Mouse (Mus musculus): ENCODE measurements around the gene Irak3. TPM values are rescaled to one million over a fixed set of nuclear protein-coding genes. Genes with fewer than 3 reads are reported as not detected.

Irak3 gene
- polyA plus RNA-seq, 1 experiment, result 10.3 TPM

GRCm38 (mm10) chr10:120239476-120239875, 37.5 kb upstream of the Irak3 start:
- no peaks in the 10 kb centered on the region for H3K27me3 ChIP-seq (ENCODE audit: control insufficient read depth, insufficient read depth, low read length, poor library complexity, severe bottlenecking)
- H3K27ac ChIP-seq (ENCODE audit: insufficient read depth, low read length), result no peak overlapping the region
- H3K4me3 ChIP-seq (ENCODE audit: low read depth, low read length), result no peak overlapping the region; the same call in 1 of the 2 replicates
- H3K4me1 ChIP-seq (ENCODE audit: control insufficient read depth, insufficient read depth, low read length), result no peaks in the 10 kb centered on the region
- H3K9ac ChIP-seq (ENCODE audit: low read depth, poor library complexity, severe bottlenecking), result no peak overlapping the region
- H3K36me3 ChIP-seq (ENCODE audit: control insufficient read depth, insufficient read depth, low read length, poor library complexity, severe bottlenecking), result no peaks in the 10 kb centered on the region
- TF ChIP-seq EP300 (IDR thresholded peaks at IDR 0.05; ENCODE audit: insufficient read depth, low read depth, low read length), result no peak
- TF ChIP-seq POLR2A (IDR thresholded peaks at IDR 0.05; ENCODE audit: insufficient read depth, low read length), result no peak
- no peak for TF ChIP-seq CTCF (IDR thresholded peaks at IDR 0.05; ENCODE audit: low read depth, low read length)
- H3K9me3 ChIP-seq (replicated peaks; ENCODE audit: control insufficient read depth, insufficient read depth, low read length, poor library complexity, severe bottlenecking), result no peaks in the 10 kb centered on the region

GRCm38 (mm10) chr10:120238241-120238640, 36.3 kb upstream of the Irak3 start:
- H3K36me3 ChIP-seq (ENCODE audit: control insufficient read depth, insufficient read depth, low read length, poor library complexity, severe bottlenecking), result no peaks in the 10 kb centered on the region
- H3K4me3 ChIP-seq (ENCODE audit: low read depth, low read length), result no peak overlapping the region
- no peaks in the 10 kb centered on the region for H3K4me1 ChIP-seq (ENCODE audit: control insufficient read depth, insufficient read depth, low read length)
- H3K27me3 ChIP-seq (ENCODE audit: control insufficient read depth, insufficient read depth, low read length, poor library complexity, severe bottlenecking), result no peaks in the 10 kb centered on the region
- H3K9me3 ChIP-seq (replicated peaks; ENCODE audit: control insufficient read depth, insufficient read depth, low read length, poor library complexity, severe bottlenecking), result no peaks in the 10 kb centered on the region
- no peak overlapping the region for H3K27ac ChIP-seq (ENCODE audit: insufficient read depth, low read length)
- H3K9ac ChIP-seq (ENCODE audit: low read depth, poor library complexity, severe bottlenecking), result no peak overlapping the region
- TF ChIP-seq EP300 (IDR thresholded peaks at IDR 0.05; ENCODE audit: insufficient read depth, low read depth, low read length), result no peak
- TF ChIP-seq CTCF (IDR thresholded peaks at IDR 0.05; ENCODE audit: low read depth, low read length), result no peak
- no peak for TF ChIP-seq POLR2A (IDR thresholded peaks at IDR 0.05; ENCODE audit: insufficient read depth, low read length)

GRCm38 (mm10) chr10:120236855-120237254, 34.9 kb upstream of the Irak3 start:
- H3K4me1 ChIP-seq (ENCODE audit: control insufficient read depth, insufficient read depth, low read length), result no peaks in the 10 kb centered on the region
- TF ChIP-seq EP300 (IDR thresholded peaks at IDR 0.05; ENCODE audit: insufficient read depth, low read depth, low read length) (no peak), POLR2A (IDR thresholded peaks at IDR 0.05; ENCODE audit: insufficient read depth, low read length) (no peak), CTCF (IDR thresholded peaks at IDR 0.05; ENCODE audit: low read depth, low read length) (no peak)
- H3K9ac ChIP-seq (ENCODE audit: low read depth, poor library complexity, severe bottlenecking), result no peak overlapping the region
- no peak overlapping the region for H3K4me3 ChIP-seq (ENCODE audit: low read depth, low read length)
- H3K9me3 ChIP-seq (replicated peaks; ENCODE audit: control insufficient read depth, insufficient read depth, low read length, poor library complexity, severe bottlenecking), result no peaks in the 10 kb centered on the region
- H3K27ac ChIP-seq (ENCODE audit: insufficient read depth, low read length), result no peak overlapping the region
- H3K27me3 ChIP-seq (ENCODE audit: control insufficient read depth, insufficient read depth, low read length, poor library complexity, severe bottlenecking), result no peaks in the 10 kb centered on the region
- H3K36me3 ChIP-seq (ENCODE audit: control insufficient read depth, insufficient read depth, low read length, poor library complexity, severe bottlenecking), result peaks cover 11% of the 10 kb centered on the region; the same call in 1 of the 2 replicates

- no peaks in the 10 kb centered on the region for H3K9me3 ChIP-seq (replicated peaks; ENCODE audit: control insufficient read depth, insufficient read depth, low read length, poor library complexity, severe bottlenecking)
- peaks cover 30% of the 10 kb centered on the region for H3K36me3 ChIP-seq (ENCODE audit: control insufficient read depth, insufficient read depth, low read length, poor library complexity, severe bottlenecking)
- TF ChIP-seq CTCF (IDR thresholded peaks at IDR 0.05; ENCODE audit: low read depth, low read length) (peak; percentile 8), POLR2A (IDR thresholded peaks at IDR 0.05; ENCODE audit: insufficient read depth, low read length) (no peak), EP300 (IDR thresholded peaks at IDR 0.05; ENCODE audit: insufficient read depth, low read depth, low read length) (no peak)
- H3K9ac ChIP-seq (ENCODE audit: low read depth, poor library complexity, severe bottlenecking), result peak overlapping the region; percentile 15; the same call in 1 of the 2 replicates
- peak overlapping the region; percentile 23 for H3K27ac ChIP-seq (ENCODE audit: insufficient read depth, low read length)
- H3K27me3 ChIP-seq (ENCODE audit: control insufficient read depth, insufficient read depth, low read length, poor library complexity, severe bottlenecking), result no peaks in the 10 kb centered on the region
- peak overlapping the region; percentile 4; the same call in 1 of the 2 replicates for H3K4me3 ChIP-seq (ENCODE audit: low read depth, low read length)
- no peaks in the 10 kb centered on the region for H3K4me1 ChIP-seq (ENCODE audit: control insufficient read depth, insufficient read depth, low read length)
These were observed 31.9 kb upstream of the Irak3 start for GRCm38 (mm10) chr10:120233655-120234367.

GRCm38 (mm10) chr10:120231718-120232117, 29.8 kb upstream of the Irak3 start:
- no peak overlapping the region for H3K4me3 ChIP-seq (ENCODE audit: low read depth, low read length)
- peak; percentile 88 for TF ChIP-seq CTCF (IDR thresholded peaks at IDR 0.05; ENCODE audit: low read depth, low read length)
- no peak for TF ChIP-seq EP300 (IDR thresholded peaks at IDR 0.05; ENCODE audit: insufficient read depth, low read depth, low read length)
- peaks cover 38% of the 10 kb centered on the region for H3K36me3 ChIP-seq (ENCODE audit: control insufficient read depth, insufficient read depth, low read length, poor library complexity, severe bottlenecking)
- no peak overlapping the region for H3K27ac ChIP-seq (ENCODE audit: insufficient read depth, low read length)
- no peak overlapping the region for H3K9ac ChIP-seq (ENCODE audit: low read depth, poor library complexity, severe bottlenecking)
- H3K4me1 ChIP-seq (ENCODE audit: control insufficient read depth, insufficient read depth, low read length), result no peaks in the 10 kb centered on the region
- H3K9me3 ChIP-seq (replicated peaks; ENCODE audit: control insufficient read depth, insufficient read depth, low read length, poor library complexity, severe bottlenecking), result no peaks in the 10 kb centered on the region
- H3K27me3 ChIP-seq (ENCODE audit: control insufficient read depth, insufficient read depth, low read length, poor library complexity, severe bottlenecking), result no peaks in the 10 kb centered on the region

GRCm38 (mm10) chr10:120226871-120227661, 25.1 kb upstream of the Irak3 start, which contains the start of gene Llph:
Gene Llph, plus strand, starts transcription at chr10:120227070.
- no peaks in the 10 kb centered on the region for H3K27me3 ChIP-seq (ENCODE audit: control insufficient read depth, insufficient read depth, low read length, poor library complexity, severe bottlenecking)
- no peaks in the 10 kb centered on the region for H3K9me3 ChIP-seq (replicated peaks; ENCODE audit: control insufficient read depth, insufficient read depth, low read length, poor library complexity, severe bottlenecking)
- H3K4me1 ChIP-seq (ENCODE audit: control insufficient read depth, insufficient read depth, low read length), result no peaks in the 10 kb centered on the region
- H3K4me3 ChIP-seq (ENCODE audit: low read depth, low read length), result peak within 1 kb of the TSS; percentile 97
- no peak within 1 kb of the TSS for H3K27ac ChIP-seq (ENCODE audit: insufficient read depth, low read length)
- peaks cover 29% of the 10 kb centered on the region for H3K36me3 ChIP-seq (ENCODE audit: control insufficient read depth, insufficient read depth, low read length, poor library complexity, severe bottlenecking)
- no peak for TF ChIP-seq CTCF (IDR thresholded peaks at IDR 0.05; ENCODE audit: low read depth, low read length)
- TF ChIP-seq POLR2A (IDR thresholded peaks at IDR 0.05; ENCODE audit: insufficient read depth, low read length), result no peak
- no peak for TF ChIP-seq EP300 (IDR thresholded peaks at IDR 0.05; ENCODE audit: insufficient read depth, low read depth, low read length)
- peak within 1 kb of the TSS; percentile 79 for H3K9ac ChIP-seq (ENCODE audit: low read depth, poor library complexity, severe bottlenecking)

Measured in ES-Bruce4 (cell line).